Mouse (Mus musculus): ENCODE measurements around the gene Sbf1.
A peak's percentile ranks its signal among the peaks of the same experiment; 100 is the strongest.

Sbf1 gene

GRCm38 (mm10) chr15:89315190-89315731, at the start of gene Sbf1:
TSS of gene Sbf1 (minus strand) at chr15:89315311.
- DNase-seq (ENCODE audit: low spot score): peak; percentile 96

- no peak for DNase-seq (ENCODE audit: low spot score)
These were observed 47.9 kb upstream of the Sbf1 start for GRCm38 (mm10) chr15:89363051-89363450.

- DNase-seq (ENCODE audit: low spot score): no peak
These were observed 43.7 kb upstream of the Sbf1 start for GRCm38 (mm10) chr15:89358784-89359183.

GRCm38 (mm10) chr15:89356372-89356771, 41.3 kb upstream of the Sbf1 start:
- peak; percentile 95 for DNase-seq (ENCODE audit: low spot score)

- peak; percentile 97 for DNase-seq (ENCODE audit: low spot score)
These were observed 40.4 kb upstream of the Sbf1 start, which contains the start of the genes Lmf2 and Ncaph2 for GRCm38 (mm10) chr15:89355241-89356187. TSS of gene Lmf2 (minus strand) at chr15:89355659. TSS of gene Ncaph2 (plus strand) at chr15:89355719.

- DNase-seq (ENCODE audit: low spot score): no peak
These were observed 39.3 kb upstream of the Sbf1 start for GRCm38 (mm10) chr15:89354455-89354854.

- no peak for DNase-seq (ENCODE audit: low spot score)
These were observed 38.7 kb upstream of the Sbf1 start for GRCm38 (mm10) chr15:89353837-89354236.

GRCm38 (mm10) chr15:89352795-89353194, 37.7 kb upstream of the Sbf1 start:
- no peak for DNase-seq (ENCODE audit: low spot score)

GRCm38 (mm10) chr15:89352054-89352453, 36.9 kb upstream of the Sbf1 start:
- DNase-seq (ENCODE audit: low spot score): no peak

- DNase-seq (ENCODE audit: low spot score): no peak
These were observed 36.2 kb upstream of the Sbf1 start for GRCm38 (mm10) chr15:89351302-89351701.

GRCm38 (mm10) chr15:89350447-89350846, 35.3 kb upstream of the Sbf1 start:
- no peak for DNase-seq (ENCODE audit: low spot score)

GRCm38 (mm10) chr15:89343325-89343724, 28.2 kb upstream of the Sbf1 start:
- no peak for DNase-seq (ENCODE audit: low spot score)

- no peak for DNase-seq (ENCODE audit: low spot score)
These were observed 26.6 kb upstream of the Sbf1 start for GRCm38 (mm10) chr15:89341678-89342077.

GRCm38 (mm10) chr15:89340136-89340535, 25.0 kb upstream of the Sbf1 start:
- no peak for DNase-seq (ENCODE audit: low spot score)

- no peak for DNase-seq (ENCODE audit: low spot score)
These were observed 24.6 kb upstream of the Sbf1 start for GRCm38 (mm10) chr15:89339696-89340095.

- DNase-seq (ENCODE audit: low spot score): no peak
These were observed 21.3 kb upstream of the Sbf1 start for GRCm38 (mm10) chr15:89336422-89336821.

- DNase-seq (ENCODE audit: low spot score): no peak
These were observed 19.8 kb upstream of the Sbf1 start for GRCm38 (mm10) chr15:89334774-89335537.

GRCm38 (mm10) chr15:89334271-89334670, 19.2 kb upstream of the Sbf1 start, which contains the start of gene Miox:
TSS of gene Miox (plus strand) at chr15:89334398.
- DNase-seq (ENCODE audit: low spot score): no peak

GRCm38 (mm10) chr15:89326441-89326840, 11.3 kb upstream of the Sbf1 start:
- DNase-seq (ENCODE audit: low spot score): no peak

- DNase-seq (ENCODE audit: low spot score): no peak
These were observed 8.5 kb upstream of the Sbf1 start for GRCm38 (mm10) chr15:89323656-89324055.

- no peak for DNase-seq (ENCODE audit: low spot score)
These were observed 7.8 kb upstream of the Sbf1 start, which contains the start of gene Adm2 for GRCm38 (mm10) chr15:89322670-89323522. TSS of gene Adm2 (plus strand) at chr15:89322720.
